Mouse (Mus musculus) limb, embryonic 14.5 days (tissue): Measurements from ENCODE around the gene Gm15319. TPM values are rescaled to one million over a fixed set of nuclear protein-coding genes. Genes with fewer than 3 reads are reported as not detected.
"Not testable (repeated sequence)": the region's sequence is repeated elsewhere in the genome, so short reads cannot be mapped to it uniquely, and the experiment has no call there.

ENCODE experiments used
- ATAC-seq: fragments of 200-750 bp; cut with Nextera tagmentation; 2 replicates; pipeline ENCODE4 v1.8.0; 2017; ENCODE audit warnings: low read depth, moderate number of reproducible peaks, moderate TSS enrichment; ENCODE audit not compliant: low FRiP score
- DNase-seq: peaks from one replicate; pipeline ENCODE4 v3.0.0-alpha.2; 2015; ENCODE audit warnings: low spot score
- H3K27ac ChIP-seq: fragments of 300-500 bp; sonication (generic); replicated peaks from 2 replicates; pipeline ENCODE4 v1.5.1; 2014; ENCODE audit warnings: low read depth, mild to moderate bottlenecking, low read length, moderate library complexity, mixed read lengths
- H3K27me3 ChIP-seq: fragments of 300-500 bp; sonication (generic); 2 replicates; pipeline ENCODE4 v1.6.1; 2014; ENCODE audit warnings: low read length, mixed read lengths; ENCODE audit not compliant: control insufficient read depth, insufficient read depth
- H3K36me3 ChIP-seq: fragments of 300-500 bp; sonication (generic); 2 replicates; pipeline ENCODE4 v1.6.1; 2014; ENCODE audit warnings: mild to moderate bottlenecking, low read length, moderate library complexity, mixed read lengths; ENCODE audit not compliant: control insufficient read depth, insufficient read depth
- H3K4me1 ChIP-seq: fragments of 300-500 bp; sonication (generic); 2 replicates; pipeline ENCODE4 v1.6.1; 2014; ENCODE audit warnings: antibody characterized with exemption, low read length, mixed read lengths; ENCODE audit not compliant: control insufficient read depth, insufficient read depth
- H3K4me2 ChIP-seq: fragments of 300-500 bp; sonication (generic); replicated peaks from 2 replicates; pipeline ENCODE4 v1.6.1; 2014; ENCODE audit warnings: low read depth, mild to moderate bottlenecking, low read length, moderate library complexity; ENCODE audit not compliant: severe bottlenecking
- H3K4me3 ChIP-seq: fragments of 300-500 bp; sonication (generic); replicated peaks from 2 replicates; pipeline ENCODE4 v1.5.1; 2014; ENCODE audit warnings: low read length
- H3K9ac ChIP-seq: fragments of 300-500 bp; sonication (generic); 2 replicates; pipeline ENCODE4 v1.6.1; 2014; ENCODE audit warnings: mild to moderate bottlenecking, low read depth, low read length, moderate library complexity; ENCODE audit not compliant: severe bottlenecking
- H3K9me3 ChIP-seq: fragments of 300-500 bp; sonication (generic); 2 replicates; pipeline ENCODE4 v1.6.1; 2016; ENCODE audit warnings: low read length; ENCODE audit not compliant: control insufficient read depth
- WGBS: fragments of 180-500 bp; shearing (Covaris S2); extraction: QIAGEN DNeasy Blood & Tissue Kit; methylation state at CpG from one replicate; pipeline ENCODE4 v1.1.7; 2014; 5-methylcytosine and 5-hydroxymethylcytosine counted together
- polyA plus RNA-seq, 2 experiments: library from polyadenylated mRNA; depleted of rRNA in 1 of 2; stranded (reverse) in 1 of 2; unstranded in 1 of 2; fragments of >200 nt; fragmentation: Nextera tagmentation in 1 of 2; extraction: Ambion mirVana in 1 of 2; gene quantifications; 2 replicates each; pipeline versions ENCODE4 v1.2.1 to v1.2.3; 2012 to 2014

Gm15319 gene
- polyA plus RNA-seq, 2 experiments: 0.14 TPM; not detected in 1

DNA sequence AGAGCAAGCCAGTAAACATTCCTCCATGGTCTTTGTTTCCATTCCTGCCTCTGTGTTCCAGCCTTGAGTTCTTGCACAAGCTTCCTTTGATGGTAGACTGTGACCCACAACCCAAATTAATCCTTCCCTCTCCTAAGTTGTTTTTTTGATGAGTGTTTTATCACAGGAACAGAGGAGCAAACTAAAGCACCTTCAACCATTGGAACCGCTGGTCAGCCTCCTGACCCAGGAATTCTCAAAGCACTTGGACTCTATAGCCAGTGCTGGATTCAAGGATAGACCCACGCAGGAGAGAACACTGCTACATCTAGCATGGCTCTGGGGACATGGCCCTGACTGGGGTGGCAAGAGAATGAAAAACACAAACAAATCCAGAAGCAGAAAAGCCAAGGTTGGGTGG lies 19.1 kb upstream of the Gm15319 start:
- not testable (repeated sequence) for H3K9me3 ChIP-seq, H3K27ac ChIP-seq, H3K4me3 ChIP-seq, H3K9ac ChIP-seq, H3K36me3 ChIP-seq, H3K4me1 ChIP-seq, ATAC-seq, H3K27me3 ChIP-seq, DNase-seq, H3K4me2 ChIP-seq
- 73% methylated on average over 2 of the region's 2 CpGs for WGBS

DNA sequence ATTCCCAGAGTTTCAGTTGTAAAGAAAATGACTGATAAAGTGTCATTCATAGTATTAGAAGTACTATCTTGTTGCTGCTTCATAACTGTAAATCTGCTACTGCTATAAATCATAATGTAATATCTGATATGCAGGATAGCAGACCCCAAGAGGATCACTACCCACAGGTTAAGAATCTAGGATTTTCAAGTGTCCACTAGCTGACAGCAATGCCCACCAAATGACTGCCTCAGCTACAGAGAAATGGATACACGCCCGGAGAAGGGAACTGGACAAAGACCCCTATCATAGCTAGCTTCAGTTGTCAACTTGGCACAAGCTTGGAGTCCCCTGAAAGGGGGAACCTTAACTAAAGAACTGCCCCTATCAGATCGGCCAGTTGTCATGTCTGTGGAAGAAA lies 18.6 kb upstream of the Gm15319 start:
- H3K9me3 ChIP-seq: not testable (repeated sequence)
- WGBS: 98% methylated on average over 2 of the region's 3 CpGs

DNA sequence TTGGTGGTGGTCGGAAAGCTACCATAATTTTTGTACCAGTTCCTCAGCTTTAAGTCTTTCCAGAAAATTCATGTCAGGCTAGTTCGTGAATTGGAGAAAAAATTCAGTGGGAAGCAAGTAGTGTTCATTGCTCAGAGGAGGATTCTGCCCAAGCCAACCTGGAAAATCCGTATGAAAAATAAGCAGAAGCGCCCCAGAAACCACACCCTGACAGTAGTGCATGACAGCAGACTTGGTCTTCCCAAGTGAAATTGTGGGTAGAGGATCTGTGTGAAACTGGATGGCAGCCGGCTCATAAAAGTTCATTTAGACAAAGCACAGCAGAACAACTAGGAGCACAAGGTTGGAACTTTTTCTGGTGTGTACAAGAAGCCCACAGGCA lies 18.2 kb upstream of the Gm15319 start:
- H3K36me3 ChIP-seq, H3K9ac ChIP-seq, H3K4me2 ChIP-seq, H3K27ac ChIP-seq, H3K4me1 ChIP-seq, H3K4me3 ChIP-seq, H3K9me3 ChIP-seq, DNase-seq, H3K27me3 ChIP-seq: not testable (repeated sequence)
- peak; percentile 48; the same call in 1 of the 2 replicates for ATAC-seq
- WGBS: no CpG with 5 or more reads among the region's 5 CpGs

More for the DNA sequence above, 18.6 kb upstream of the Gm15319 start:
- H3K27ac ChIP-seq, H3K9ac ChIP-seq, H3K4me1 ChIP-seq, H3K4me3 ChIP-seq, ATAC-seq, H3K27me3 ChIP-seq, H3K4me2 ChIP-seq, DNase-seq, H3K36me3 ChIP-seq: not testable (repeated sequence)

DNA sequence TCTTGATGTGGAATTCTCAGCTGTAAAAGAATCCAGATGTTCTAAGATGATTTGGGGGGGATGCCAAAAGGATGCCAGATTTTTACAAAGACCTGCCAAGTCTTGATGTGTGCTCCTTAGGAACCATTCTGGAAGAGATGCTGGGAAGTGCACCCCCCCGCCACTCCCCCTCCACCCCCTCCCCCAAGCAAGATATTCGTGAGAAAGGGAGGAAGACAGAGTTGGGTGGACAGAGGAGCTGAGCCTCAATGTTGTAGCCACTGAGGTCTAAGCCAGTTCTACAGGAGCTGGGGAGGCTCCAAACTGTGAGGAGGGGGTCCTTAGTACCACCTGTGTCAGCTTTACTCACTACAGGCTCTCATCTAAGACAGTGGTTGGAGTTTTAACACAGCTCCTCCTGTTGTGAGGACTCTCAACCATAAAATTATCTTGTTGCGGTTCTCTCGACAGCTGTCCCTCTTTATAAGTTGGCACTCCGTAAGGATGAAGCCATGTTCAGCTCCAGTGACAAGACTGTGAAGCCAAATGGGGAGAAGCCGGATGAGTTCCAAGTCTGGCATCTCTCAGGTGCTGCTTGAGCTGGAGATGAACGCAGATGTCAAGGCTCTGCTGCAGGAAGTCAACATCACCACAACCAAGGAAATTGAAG lies 17.7 kb upstream of the Gm15319 start:
- H3K4me1 ChIP-seq, H3K9me3 ChIP-seq, H3K4me2 ChIP-seq, H3K4me3 ChIP-seq, H3K9ac ChIP-seq, DNase-seq, H3K27me3 ChIP-seq, H3K27ac ChIP-seq, H3K36me3 ChIP-seq: not testable (repeated sequence)
- peak; percentile 88 for ATAC-seq
- 75% methylated on average over 7 of the region's 7 CpGs for WGBS

DNA sequence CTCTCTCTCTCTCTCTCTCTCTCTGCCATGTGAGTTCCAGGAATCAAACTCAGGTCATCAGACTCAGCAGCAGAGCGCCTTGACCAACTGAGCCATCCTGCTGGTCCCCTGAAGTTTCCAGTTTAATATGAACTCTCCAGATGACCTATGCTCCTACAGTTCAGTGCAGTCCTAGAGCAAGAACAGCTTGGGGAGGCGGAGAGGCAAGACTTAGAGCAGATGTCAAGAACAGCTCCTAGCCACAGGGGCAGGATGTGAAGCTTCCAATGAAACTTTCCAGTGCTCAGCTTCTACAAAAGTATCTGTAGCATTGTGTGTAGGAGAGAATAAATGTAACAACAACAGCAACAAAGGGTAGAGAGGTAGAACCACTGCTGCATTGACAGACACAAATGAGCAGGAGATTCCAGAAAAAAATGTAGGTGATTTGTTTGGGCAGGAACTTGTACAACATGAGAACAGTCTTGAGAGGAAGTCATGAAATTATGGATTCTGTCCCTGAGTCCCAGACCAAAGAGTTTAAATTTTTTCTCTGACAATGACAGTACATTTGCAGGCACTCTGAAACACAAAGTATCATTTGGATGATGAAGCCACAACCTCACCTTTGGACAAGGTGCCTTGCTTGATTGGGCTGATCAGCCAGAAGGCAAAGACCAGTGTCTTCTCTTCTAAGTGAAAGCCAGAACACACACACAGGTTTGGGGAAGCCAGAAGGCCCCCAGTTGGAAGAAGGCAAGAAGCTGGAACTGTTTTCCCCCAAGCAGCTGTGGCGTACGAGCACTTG lies 16.8 kb upstream of the Gm15319 start:
- no CpG with 5 or more reads among the region's 4 CpGs for WGBS
- not testable (repeated sequence) for H3K4me3 ChIP-seq, ATAC-seq, DNase-seq, H3K9me3 ChIP-seq, H3K36me3 ChIP-seq, H3K27ac ChIP-seq, H3K27me3 ChIP-seq, H3K4me2 ChIP-seq, H3K4me1 ChIP-seq, H3K9ac ChIP-seq

DNA sequence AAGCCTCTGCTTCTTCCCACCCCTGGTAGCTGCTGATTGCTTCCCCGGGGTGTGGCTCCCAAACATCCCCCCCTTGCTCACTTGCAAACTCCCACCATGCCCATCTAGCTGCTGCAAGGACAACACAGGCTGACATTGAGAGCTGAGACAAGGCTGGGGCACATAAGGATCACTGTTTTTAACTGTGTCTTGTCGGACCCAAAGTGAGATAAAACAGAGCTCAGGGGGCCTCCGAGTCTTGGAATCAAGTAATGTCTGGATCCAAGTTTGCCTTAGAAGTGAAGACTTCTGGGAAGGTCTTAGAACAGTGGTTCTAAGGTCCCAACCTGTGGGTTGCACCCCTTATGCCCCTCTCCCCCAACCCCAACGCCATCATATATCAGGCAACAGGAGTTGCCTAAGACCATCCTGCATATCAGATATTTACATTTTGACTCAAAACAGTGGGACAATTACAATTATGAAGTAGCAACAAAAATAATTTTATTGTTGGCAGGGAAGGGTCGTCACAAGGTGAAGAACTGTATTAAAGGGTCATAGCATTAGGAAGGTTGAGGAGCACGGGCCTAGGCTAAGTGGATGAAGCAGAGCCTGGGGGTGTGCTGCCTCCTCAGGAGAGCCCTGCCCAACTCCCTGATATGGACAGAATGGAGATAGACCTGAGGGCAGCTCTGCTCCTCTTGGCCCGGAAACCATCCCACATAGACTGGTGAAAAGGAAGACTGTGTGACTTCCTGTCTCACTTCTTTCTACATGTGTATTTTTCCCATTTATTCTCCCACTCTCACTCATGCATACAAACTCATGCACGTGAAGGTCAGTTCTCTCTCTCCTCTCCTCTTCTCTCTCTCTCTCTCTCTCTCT lies 16.0 kb upstream of the Gm15319 start:
- H3K4me1 ChIP-seq, H3K27me3 ChIP-seq, H3K4me2 ChIP-seq, DNase-seq, H3K27ac ChIP-seq, H3K9me3 ChIP-seq, H3K36me3 ChIP-seq, H3K9ac ChIP-seq, H3K4me3 ChIP-seq: not testable (repeated sequence)
- 83% methylated on average over 4 of the region's 8 CpGs for WGBS
- ATAC-seq: peak; percentile 70

DNA sequence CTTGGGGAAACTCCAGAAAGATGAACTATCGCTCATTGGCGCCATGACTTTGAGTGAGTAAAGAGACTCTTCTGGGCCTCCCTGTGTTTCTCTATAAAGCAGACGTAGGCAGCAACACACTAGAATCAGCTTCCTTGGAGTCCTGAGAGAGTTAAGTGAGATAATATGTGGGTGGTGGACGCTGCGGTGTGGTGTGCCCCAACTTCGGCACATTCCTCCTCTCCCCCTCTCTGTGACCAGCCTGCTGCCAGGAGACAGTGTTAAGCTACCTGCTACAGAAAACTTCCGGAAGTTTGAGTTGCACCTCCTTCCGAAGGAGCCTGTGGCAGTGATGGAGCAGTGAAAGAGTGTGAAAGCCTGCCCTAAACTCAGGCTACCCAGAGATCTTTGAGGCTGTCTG lies 15.3 kb upstream of the Gm15319 start:
- not testable (repeated sequence) for H3K4me1 ChIP-seq, H3K4me3 ChIP-seq, ATAC-seq, H3K9me3 ChIP-seq, DNase-seq, H3K27me3 ChIP-seq, H3K36me3 ChIP-seq, H3K4me2 ChIP-seq, H3K27ac ChIP-seq, H3K9ac ChIP-seq
- WGBS: 78% methylated on average over 5 of the region's 8 CpGs

DNA sequence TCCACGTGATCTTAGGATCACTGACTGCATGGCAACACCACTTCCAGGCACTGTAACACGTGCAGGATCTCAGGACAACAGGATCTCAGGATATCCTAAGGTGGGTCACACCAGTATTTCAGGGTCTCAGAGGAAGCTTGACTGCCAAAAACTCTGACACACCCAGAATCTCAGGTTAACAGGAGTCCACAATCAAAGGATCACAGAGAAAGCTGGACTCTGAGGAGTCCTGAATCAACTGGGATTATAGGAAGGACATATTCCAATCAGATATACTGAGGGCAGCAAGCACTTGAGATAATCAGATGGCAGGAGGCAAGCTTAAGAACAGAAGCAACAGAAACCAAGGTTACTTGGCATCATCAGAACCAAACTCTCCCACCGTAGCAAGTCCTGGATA lies 12.7 kb upstream of the Gm15319 start:
- not testable (repeated sequence) for H3K9ac ChIP-seq, H3K4me2 ChIP-seq, H3K27me3 ChIP-seq, H3K9me3 ChIP-seq, ATAC-seq, H3K4me3 ChIP-seq, DNase-seq, H3K36me3 ChIP-seq, H3K27ac ChIP-seq, H3K4me1 ChIP-seq
- WGBS: no CpG with 5 or more reads among the region's 3 CpGs
